Mouse (Mus musculus): Measurements from ENCODE around the gene Rgs2. TPM values are rescaled to one million over a fixed set of nuclear protein-coding genes. Genes with fewer than 3 reads are reported as not detected.

Rgs2 gene
- polyA plus RNA-seq, 1 experiment, result 2.8 TPM

DNA sequence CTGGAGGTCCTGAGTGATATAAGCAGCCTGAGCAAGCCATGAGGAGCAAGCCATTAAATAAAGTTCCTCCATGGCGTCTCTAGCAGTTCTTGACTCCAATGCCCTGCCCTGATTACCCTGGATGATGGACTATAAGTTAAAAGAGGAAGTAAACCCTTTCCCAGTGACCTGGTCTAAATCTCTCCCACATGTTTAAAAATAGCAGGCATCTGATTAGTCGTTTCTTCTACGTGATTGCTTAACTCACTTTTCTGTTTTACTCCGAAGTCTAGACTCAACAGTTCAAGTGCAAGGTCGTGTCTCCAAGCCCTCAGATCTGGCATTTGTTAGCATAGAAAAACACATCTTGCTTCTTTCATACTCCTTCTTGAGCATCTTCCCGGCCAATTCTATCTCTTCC, 15.2 kb downstream of the Rgs2 start:
- TF ChIP-seq CTCF (IDR thresholded peaks at IDR 0.05; ENCODE audit: control insufficient read depth, insufficient read depth, insufficient replicate concordance, low read depth, low read length) (no peak), POLR2A (IDR thresholded peaks at IDR 0.05; ENCODE audit: control insufficient read depth, low read depth, low read length) (no peak)
- Histone ChIP-seq H3K4me1 (ENCODE audit: control insufficient read depth, insufficient read depth, low read length) (no peaks in the 10 kb centered on the region), H3K27ac (ENCODE audit: control insufficient read depth, insufficient read depth, low read depth, low read length) (no peak overlapping the region), H3K36me3 (ENCODE audit: control insufficient read depth, insufficient read depth, low read length) (no peaks in the 10 kb centered on the region), H3K4me3 (ENCODE audit: control insufficient read depth, low read depth, low read length) (no peak overlapping the region), H3K27me3 (ENCODE audit: control insufficient read depth, insufficient read depth, low read length) (no peaks in the 10 kb centered on the region)

DNA sequence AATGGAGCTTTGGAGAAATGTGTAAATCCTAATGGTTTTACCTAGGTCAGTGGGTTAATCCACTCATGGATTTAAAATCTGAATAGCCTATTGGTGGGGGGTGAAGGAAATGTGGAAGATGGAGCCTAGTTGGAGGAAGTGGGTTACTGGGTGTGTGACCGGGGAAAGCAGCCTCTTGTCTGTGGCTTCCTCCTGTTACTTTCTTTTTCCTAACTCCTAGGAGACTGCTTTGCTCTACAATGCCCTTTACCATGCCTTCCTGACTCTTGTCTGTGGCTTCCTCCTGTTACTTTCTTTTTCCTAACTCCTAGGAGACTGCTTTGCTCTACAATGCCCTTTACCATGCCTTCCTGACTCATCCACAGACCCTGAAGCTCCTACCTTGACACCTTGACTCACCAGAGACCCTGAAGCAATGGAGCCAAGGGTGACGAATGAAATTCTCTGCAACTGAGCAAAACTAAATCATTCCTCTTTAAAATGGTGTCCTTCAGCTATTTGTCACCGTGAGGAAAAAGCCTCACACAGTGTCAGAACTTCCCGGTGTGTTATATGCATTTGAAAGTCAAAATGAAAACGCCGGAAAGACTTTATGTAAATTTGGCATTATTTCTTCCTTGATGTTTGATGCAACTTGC, 18.9 kb downstream of the Rgs2 start:
- no peak overlapping the region for H3K27ac ChIP-seq (ENCODE audit: control insufficient read depth, insufficient read depth, low read depth, low read length)
- H3K27me3 ChIP-seq (ENCODE audit: control insufficient read depth, insufficient read depth, low read length), result no peaks in the 10 kb centered on the region
- no peaks in the 10 kb centered on the region for H3K36me3 ChIP-seq (ENCODE audit: control insufficient read depth, insufficient read depth, low read length)
- H3K4me1 ChIP-seq (ENCODE audit: control insufficient read depth, insufficient read depth, low read length), result no peaks in the 10 kb centered on the region
- H3K4me3 ChIP-seq (ENCODE audit: control insufficient read depth, low read depth, low read length), result no peak overlapping the region
- TF ChIP-seq POLR2A (IDR thresholded peaks at IDR 0.05; ENCODE audit: control insufficient read depth, low read depth, low read length), result no peak
- no peak for TF ChIP-seq CTCF (IDR thresholded peaks at IDR 0.05; ENCODE audit: control insufficient read depth, insufficient read depth, insufficient replicate concordance, low read depth, low read length)

DNA sequence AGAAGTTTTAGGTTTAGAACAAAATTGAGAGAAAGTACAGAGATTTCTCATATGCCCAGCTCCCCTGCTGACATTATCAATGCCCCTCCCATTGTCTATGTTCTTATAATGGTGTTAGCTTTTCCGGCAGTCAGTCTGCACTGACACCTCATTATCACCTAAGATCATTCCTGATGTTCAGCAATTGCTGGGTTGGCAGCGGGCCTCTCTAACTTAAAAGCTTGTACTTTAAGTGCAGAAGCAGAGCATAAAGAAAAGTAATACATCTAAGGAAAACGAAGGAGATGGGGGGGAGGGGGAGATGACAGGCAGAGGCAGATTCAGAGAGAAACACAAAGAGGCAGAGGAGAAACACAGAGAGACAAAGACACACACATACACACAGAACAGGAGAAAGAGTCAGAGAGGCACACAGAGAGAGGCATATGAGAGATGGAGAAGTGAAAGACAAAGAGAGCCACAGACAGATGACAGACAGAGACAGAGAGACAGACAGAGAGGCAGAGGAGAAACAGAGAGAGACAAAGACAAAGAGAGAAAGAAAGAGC, 21.1 kb downstream of the Rgs2 start:
- TF ChIP-seq CTCF (IDR thresholded peaks at IDR 0.05; ENCODE audit: control insufficient read depth, insufficient read depth, insufficient replicate concordance, low read depth, low read length) (no peak), POLR2A (IDR thresholded peaks at IDR 0.05; ENCODE audit: control insufficient read depth, low read depth, low read length) (no peak)
- Histone ChIP-seq H3K27ac (ENCODE audit: control insufficient read depth, insufficient read depth, low read depth, low read length) (no peak overlapping the region), H3K36me3 (ENCODE audit: control insufficient read depth, insufficient read depth, low read length) (no peaks in the 10 kb centered on the region), H3K27me3 (ENCODE audit: control insufficient read depth, insufficient read depth, low read length) (no peaks in the 10 kb centered on the region), H3K4me3 (ENCODE audit: control insufficient read depth, low read depth, low read length) (no peak overlapping the region), H3K4me1 (ENCODE audit: control insufficient read depth, insufficient read depth, low read length) (no peaks in the 10 kb centered on the region)

DNA sequence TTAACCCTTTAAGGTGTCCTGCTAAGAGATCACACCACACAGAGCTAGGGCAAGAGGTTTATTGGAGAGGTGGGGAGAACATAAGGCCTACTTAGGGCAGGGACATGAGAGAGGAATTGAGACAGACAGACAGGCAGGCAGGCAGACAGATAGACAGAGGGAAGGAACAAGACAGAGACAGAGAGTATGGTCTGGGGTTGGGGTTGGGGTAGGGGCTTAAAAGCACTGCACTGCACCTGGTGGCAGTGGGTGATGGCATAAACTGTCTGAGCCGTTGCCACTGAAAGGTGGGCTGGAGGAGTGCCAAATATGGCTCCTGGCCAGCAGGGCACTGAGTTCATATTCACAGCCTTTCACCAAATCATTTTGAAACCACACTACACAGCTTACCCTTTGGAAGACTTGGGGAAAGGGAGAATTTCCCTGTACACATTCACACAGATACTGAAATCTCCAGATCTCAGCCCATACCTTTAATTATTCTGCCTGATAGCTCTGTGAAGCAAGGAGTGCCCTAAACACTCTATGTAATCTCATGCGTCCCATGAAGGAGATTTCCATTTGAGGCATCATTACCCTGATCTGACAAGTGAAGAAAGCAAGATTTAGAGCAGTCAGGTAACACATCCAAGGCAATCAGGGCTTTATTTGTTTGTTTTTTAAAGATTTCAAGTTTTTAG, 21.7 kb downstream of the Rgs2 start:
- Histone ChIP-seq H3K36me3 (ENCODE audit: control insufficient read depth, insufficient read depth, low read length) (no peaks in the 10 kb centered on the region), H3K27me3 (ENCODE audit: control insufficient read depth, insufficient read depth, low read length) (no peaks in the 10 kb centered on the region), H3K27ac (ENCODE audit: control insufficient read depth, insufficient read depth, low read depth, low read length) (no peak overlapping the region), H3K4me1 (ENCODE audit: control insufficient read depth, insufficient read depth, low read length) (no peaks in the 10 kb centered on the region), H3K4me3 (ENCODE audit: control insufficient read depth, low read depth, low read length) (no peak overlapping the region)
- TF ChIP-seq CTCF (IDR thresholded peaks at IDR 0.05; ENCODE audit: control insufficient read depth, insufficient read depth, insufficient replicate concordance, low read depth, low read length) (no peak), POLR2A (IDR thresholded peaks at IDR 0.05; ENCODE audit: control insufficient read depth, low read depth, low read length) (no peak)

DNA sequence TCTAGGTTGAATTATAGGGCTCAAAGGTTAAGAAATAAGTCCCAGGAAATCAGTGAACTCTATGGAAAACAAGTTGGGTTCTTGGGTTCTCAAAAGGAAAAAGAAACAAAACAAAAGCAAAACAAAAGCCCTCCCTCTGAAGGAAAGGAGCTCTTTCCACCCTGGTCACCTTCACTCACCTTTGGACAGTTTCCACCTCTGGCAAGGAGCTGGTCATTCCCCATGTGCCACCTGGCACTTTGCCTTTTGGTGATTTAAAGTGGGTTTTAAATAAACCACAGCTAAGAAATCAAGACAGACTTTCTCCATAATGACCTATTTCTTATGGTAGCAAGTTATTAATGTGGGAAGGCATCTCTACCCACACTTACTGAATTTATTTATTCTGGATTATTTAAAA, 23.1 kb downstream of the Rgs2 start:
- no peaks in the 10 kb centered on the region for H3K4me1 ChIP-seq (ENCODE audit: control insufficient read depth, insufficient read depth, low read length)
- H3K36me3 ChIP-seq (ENCODE audit: control insufficient read depth, insufficient read depth, low read length), result no peaks in the 10 kb centered on the region
- H3K4me3 ChIP-seq (ENCODE audit: control insufficient read depth, low read depth, low read length), result no peak overlapping the region
- H3K27ac ChIP-seq (ENCODE audit: control insufficient read depth, insufficient read depth, low read depth, low read length), result no peak overlapping the region
- no peaks in the 10 kb centered on the region for H3K27me3 ChIP-seq (ENCODE audit: control insufficient read depth, insufficient read depth, low read length)
- TF ChIP-seq POLR2A (IDR thresholded peaks at IDR 0.05; ENCODE audit: control insufficient read depth, low read depth, low read length) (no peak), CTCF (IDR thresholded peaks at IDR 0.05; ENCODE audit: control insufficient read depth, insufficient read depth, insufficient replicate concordance, low read depth, low read length) (no peak)

DNA sequence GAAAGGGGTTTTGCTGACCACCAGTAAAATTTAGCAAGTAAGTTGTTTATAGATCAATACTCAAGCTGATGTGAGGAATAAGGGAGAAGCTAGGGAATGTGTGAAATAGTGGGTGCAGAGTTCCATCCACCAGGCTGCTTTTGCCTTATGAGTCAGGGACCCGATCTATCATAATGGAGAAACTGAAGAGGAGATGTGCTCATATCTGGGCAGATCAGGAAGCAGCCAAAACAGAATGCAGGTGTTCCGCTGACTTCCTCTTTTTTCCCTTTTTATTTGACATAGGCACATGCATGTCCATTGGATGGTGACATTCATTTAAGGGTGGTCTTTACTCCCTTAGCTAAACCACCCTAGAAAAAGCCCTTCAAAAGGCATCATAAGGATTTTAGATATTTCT, 29.3 kb downstream of the Rgs2 start:
- Histone ChIP-seq H3K27ac (ENCODE audit: control insufficient read depth, insufficient read depth, low read depth, low read length) (no peak overlapping the region), H3K27me3 (ENCODE audit: control insufficient read depth, insufficient read depth, low read length) (no peaks in the 10 kb centered on the region), H3K4me3 (ENCODE audit: control insufficient read depth, low read depth, low read length) (no peak overlapping the region), H3K36me3 (ENCODE audit: control insufficient read depth, insufficient read depth, low read length) (no peaks in the 10 kb centered on the region), H3K4me1 (ENCODE audit: control insufficient read depth, insufficient read depth, low read length) (no peaks in the 10 kb centered on the region)
- no peak for TF ChIP-seq POLR2A (IDR thresholded peaks at IDR 0.05; ENCODE audit: control insufficient read depth, low read depth, low read length)
- TF ChIP-seq CTCF (IDR thresholded peaks at IDR 0.05; ENCODE audit: control insufficient read depth, insufficient read depth, insufficient replicate concordance, low read depth, low read length), result no peak

DNA sequence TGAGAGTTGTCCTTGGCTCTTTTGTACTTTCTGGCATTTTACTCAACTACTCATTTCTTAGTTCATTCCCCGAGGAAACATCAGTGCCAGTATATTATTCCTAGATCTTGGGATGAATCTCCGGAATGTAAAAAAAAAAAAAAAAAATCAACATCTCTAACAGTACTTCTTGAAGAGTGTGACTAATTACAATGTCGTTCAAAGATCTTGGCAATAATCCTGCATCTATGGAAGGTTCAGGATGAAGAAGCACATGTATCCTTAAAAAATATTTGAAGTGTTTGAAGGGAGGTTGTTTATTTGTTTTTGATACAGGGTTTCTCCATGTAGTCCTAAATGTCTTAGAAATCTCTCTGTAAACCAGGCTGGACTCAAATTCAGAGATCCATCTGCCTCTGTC, 41.7 kb downstream of the Rgs2 start:
- H3K36me3 ChIP-seq (ENCODE audit: control insufficient read depth, insufficient read depth, low read length), result no peaks in the 10 kb centered on the region
- no peaks in the 10 kb centered on the region for H3K4me1 ChIP-seq (ENCODE audit: control insufficient read depth, insufficient read depth, low read length)
- H3K4me3 ChIP-seq (ENCODE audit: control insufficient read depth, low read depth, low read length), result no peak overlapping the region
- TF ChIP-seq CTCF (IDR thresholded peaks at IDR 0.05; ENCODE audit: control insufficient read depth, insufficient read depth, insufficient replicate concordance, low read depth, low read length) (no peak), POLR2A (IDR thresholded peaks at IDR 0.05; ENCODE audit: control insufficient read depth, low read depth, low read length) (no peak)
- H3K27me3 ChIP-seq (ENCODE audit: control insufficient read depth, insufficient read depth, low read length), result no peaks in the 10 kb centered on the region
- H3K27ac ChIP-seq (ENCODE audit: control insufficient read depth, insufficient read depth, low read depth, low read length), result no peak overlapping the region

All from testis, adult 2 months (tissue).